Mouse (Mus musculus): ENCODE results near the gene Cep97. TPM values are rescaled to one million over a fixed set of nuclear protein-coding genes. Genes with fewer than 3 reads are reported as not detected.

Gene Cep97
- polyA plus RNA-seq, 1 experiment: 20.6 TPM

- H3K27ac ChIP-seq (ENCODE audit: insufficient read depth, low read length): peak overlapping the region; percentile 84
- TF ChIP-seq EP300 (IDR thresholded peaks at IDR 0.05; ENCODE audit: insufficient read depth, low read depth, low read length): no peak
- TF ChIP-seq CTCF (IDR thresholded peaks at IDR 0.05; ENCODE audit: low read depth, low read length): no peak
- no peak for TF ChIP-seq POLR2A (IDR thresholded peaks at IDR 0.05; ENCODE audit: insufficient read depth, low read length)
- peak overlapping the region; percentile 37; the same call in 1 of the 2 replicates for H3K9ac ChIP-seq (ENCODE audit: low read depth, poor library complexity, severe bottlenecking)
- no peak overlapping the region for H3K4me3 ChIP-seq (ENCODE audit: low read depth, low read length)
- no peaks in the 10 kb centered on the region for H3K4me1 ChIP-seq (ENCODE audit: control insufficient read depth, insufficient read depth, low read length)
- no peaks in the 10 kb centered on the region for H3K9me3 ChIP-seq (replicated peaks; ENCODE audit: control insufficient read depth, insufficient read depth, low read length, poor library complexity, severe bottlenecking)
- peaks cover 54% of the 10 kb centered on the region for H3K36me3 ChIP-seq (ENCODE audit: control insufficient read depth, insufficient read depth, low read length, poor library complexity, severe bottlenecking)
- H3K27me3 ChIP-seq (ENCODE audit: control insufficient read depth, insufficient read depth, low read length, poor library complexity, severe bottlenecking): no peaks in the 10 kb centered on the region
These were observed 37.3 kb upstream of the Cep97 start for GRCm38 (mm10) chr16:55971735-55972615.

- Histone ChIP-seq H3K4me1 (ENCODE audit: control insufficient read depth, insufficient read depth, low read length) (no peaks in the 10 kb centered on the region), H3K4me3 (ENCODE audit: low read depth, low read length) (no peak overlapping the region), H3K9ac (ENCODE audit: low read depth, poor library complexity, severe bottlenecking) (peak overlapping the region; percentile 39; the same call in 1 of the 2 replicates), H3K36me3 (ENCODE audit: control insufficient read depth, insufficient read depth, low read length, poor library complexity, severe bottlenecking) (peaks cover 55% of the 10 kb centered on the region), H3K27ac (ENCODE audit: insufficient read depth, low read length) (peak overlapping the region; percentile 31; the same call in 1 of the 2 replicates), H3K9me3 (replicated peaks; ENCODE audit: control insufficient read depth, insufficient read depth, low read length, poor library complexity, severe bottlenecking) (no peaks in the 10 kb centered on the region), H3K27me3 (ENCODE audit: control insufficient read depth, insufficient read depth, low read length, poor library complexity, severe bottlenecking) (no peaks in the 10 kb centered on the region)
- TF ChIP-seq EP300 (IDR thresholded peaks at IDR 0.05; ENCODE audit: insufficient read depth, low read depth, low read length) (no peak), CTCF (IDR thresholded peaks at IDR 0.05; ENCODE audit: low read depth, low read length) (no peak), POLR2A (IDR thresholded peaks at IDR 0.05; ENCODE audit: insufficient read depth, low read length) (no peak)
These were observed 35.8 kb upstream of the Cep97 start for GRCm38 (mm10) chr16:55970416-55970815.

DNA sequence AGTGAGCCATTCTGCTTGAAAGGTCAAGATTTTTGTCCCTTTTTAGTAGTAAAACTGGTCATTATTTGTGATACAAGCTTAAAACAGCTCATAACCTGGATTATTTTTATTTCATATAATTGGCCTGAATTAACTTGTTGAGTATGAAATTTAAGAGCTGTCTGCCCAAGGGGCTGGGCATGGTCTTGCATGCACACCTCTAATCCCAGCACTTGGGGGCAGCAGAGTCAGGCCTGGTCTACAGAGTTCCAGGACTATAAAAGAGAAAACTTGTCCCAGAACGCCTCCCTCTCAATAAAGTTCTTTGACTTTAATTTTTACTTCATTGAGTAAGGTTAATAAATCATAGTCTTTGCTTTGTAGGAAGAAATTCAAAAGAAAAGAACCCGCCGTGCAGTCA is 34.5 kb upstream of the Cep97 start:
- Histone ChIP-seq H3K9ac (ENCODE audit: low read depth, poor library complexity, severe bottlenecking) (no peak overlapping the region), H3K9me3 (replicated peaks; ENCODE audit: control insufficient read depth, insufficient read depth, low read length, poor library complexity, severe bottlenecking) (no peaks in the 10 kb centered on the region), H3K36me3 (ENCODE audit: control insufficient read depth, insufficient read depth, low read length, poor library complexity, severe bottlenecking) (peaks cover 55% of the 10 kb centered on the region), H3K4me1 (ENCODE audit: control insufficient read depth, insufficient read depth, low read length) (no peaks in the 10 kb centered on the region), H3K27me3 (ENCODE audit: control insufficient read depth, insufficient read depth, low read length, poor library complexity, severe bottlenecking) (no peaks in the 10 kb centered on the region), H3K27ac (ENCODE audit: insufficient read depth, low read length) (no peak overlapping the region), H3K4me3 (ENCODE audit: low read depth, low read length) (no peak overlapping the region)
- TF ChIP-seq EP300 (IDR thresholded peaks at IDR 0.05; ENCODE audit: insufficient read depth, low read depth, low read length): no peak
- peak; percentile 37 for TF ChIP-seq CTCF (IDR thresholded peaks at IDR 0.05; ENCODE audit: low read depth, low read length)

- Histone ChIP-seq H3K36me3 (ENCODE audit: control insufficient read depth, insufficient read depth, low read length, poor library complexity, severe bottlenecking) (peaks cover 51% of the 10 kb centered on the region), H3K27me3 (ENCODE audit: control insufficient read depth, insufficient read depth, low read length, poor library complexity, severe bottlenecking) (no peaks in the 10 kb centered on the region), H3K4me1 (ENCODE audit: control insufficient read depth, insufficient read depth, low read length) (no peaks in the 10 kb centered on the region), H3K9me3 (replicated peaks; ENCODE audit: control insufficient read depth, insufficient read depth, low read length, poor library complexity, severe bottlenecking) (no peaks in the 10 kb centered on the region), H3K4me3 (ENCODE audit: low read depth, low read length) (peak overlapping the region; percentile 85), H3K9ac (ENCODE audit: low read depth, poor library complexity, severe bottlenecking) (peak overlapping the region; percentile 97), H3K27ac (ENCODE audit: insufficient read depth, low read length) (0 out of 2 replicates have a peak overlapping the region, but pooled peaks have one; percentile 28)
- no peak for TF ChIP-seq EP300 (IDR thresholded peaks at IDR 0.05; ENCODE audit: insufficient read depth, low read depth, low read length)
- TF ChIP-seq POLR2A (IDR thresholded peaks at IDR 0.05; ENCODE audit: insufficient read depth, low read length): no peak
- no peak for TF ChIP-seq CTCF (IDR thresholded peaks at IDR 0.05; ENCODE audit: low read depth, low read length)
These were observed 32.6 kb upstream of the Cep97 start for GRCm38 (mm10) chr16:55967221-55967620.

- H3K9ac ChIP-seq (ENCODE audit: low read depth, poor library complexity, severe bottlenecking): peak within 1 kb of the TSS; percentile 97
- no peaks in the 10 kb centered on the region for H3K27me3 ChIP-seq (ENCODE audit: control insufficient read depth, insufficient read depth, low read length, poor library complexity, severe bottlenecking)
- no peaks in the 10 kb centered on the region for H3K9me3 ChIP-seq (replicated peaks; ENCODE audit: control insufficient read depth, insufficient read depth, low read length, poor library complexity, severe bottlenecking)
- peak within 1 kb of the TSS; percentile 94 for H3K4me3 ChIP-seq (ENCODE audit: low read depth, low read length)
- peaks cover 42% of the 10 kb centered on the region for H3K36me3 ChIP-seq (ENCODE audit: control insufficient read depth, insufficient read depth, low read length, poor library complexity, severe bottlenecking)
- TF ChIP-seq POLR2A (IDR thresholded peaks at IDR 0.05; ENCODE audit: insufficient read depth, low read length) (no peak), EP300 (IDR thresholded peaks at IDR 0.05; ENCODE audit: insufficient read depth, low read depth, low read length) (no peak), CTCF (IDR thresholded peaks at IDR 0.05; ENCODE audit: low read depth, low read length) (no peak)
- peak within 1 kb of the TSS; percentile 66 for H3K27ac ChIP-seq (ENCODE audit: insufficient read depth, low read length)
- no peaks in the 10 kb centered on the region for H3K4me1 ChIP-seq (ENCODE audit: control insufficient read depth, insufficient read depth, low read length)
These were observed 31.7 kb upstream of the Cep97 start, which contains the start of gene Rpl24 for GRCm38 (mm10) chr16:55966212-55966871. Rpl24 (plus strand) TSS chr16:55966275.

Measured in ES-Bruce4 (cell line).